Comparison of ENCODE assay signal across 18 mouse cellular contexts in the genomic region with DNA sequence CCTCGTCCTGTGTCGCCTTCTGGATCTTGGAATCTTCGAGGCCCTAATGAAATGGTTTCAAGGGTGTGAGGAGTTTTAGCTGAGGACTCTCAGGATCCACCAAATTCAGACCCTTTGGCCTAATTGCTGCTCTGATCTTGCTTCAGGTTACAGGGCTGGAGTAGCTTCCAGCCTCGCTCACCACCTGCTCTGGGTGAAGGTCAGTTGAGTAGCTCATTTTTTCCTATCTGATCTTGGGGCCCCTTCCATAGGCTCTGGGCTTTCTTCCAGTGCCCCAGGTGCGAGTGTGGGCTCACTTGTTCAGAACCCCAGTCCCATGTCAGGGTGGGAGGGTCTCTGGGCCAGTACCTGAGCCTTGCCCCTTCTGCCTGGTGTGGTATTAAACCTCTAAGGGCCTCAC. TPM values are rescaled to one million over a fixed set of nuclear protein-coding genes. Genes with fewer than 3 reads are reported as not detected.
DNase-seq lines count a peak whose midpoint lies in the region; ATAC-seq and TF ChIP-seq lines count a peak whose summit lies in the region.
"Had no signal": no experiment of that assay in that cellular context is flagged by ENCODE, and none has a peak within 500 bp of the region (broad histone marks: within the 10 kb centered on the region; RNA-seq: fewer than 3 reads in every experiment).

No protein-coding gene starts in this region.

- TF ChIP-seq POLR2A in ES-Bruce4 (IDR thresholded peaks at IDR 0.05; ENCODE audit: insufficient read depth, low read length) = no peak

- no peak overlapping the region for H3K4me3 ChIP-seq in heart, embryonic 12.5 days
- H3K4me3 ChIP-seq in kidney, embryonic 16.5 days (ENCODE audit: low read length) = no peak overlapping the region
- no peak overlapping the region for H3K4me3 ChIP-seq in ES-Bruce4 (ENCODE audit: low read depth, low read length)
- no peak overlapping the region for H3K4me3 ChIP-seq in limb, embryonic 12.5 days (replicated peaks)
- no peak overlapping the region for H3K4me3 ChIP-seq in midbrain, postnatal 0 days (ENCODE audit: low read depth, low read length)
- H3K4me3 ChIP-seq: left cerebral cortex, adult 2 months; limb, embryonic 15.5 days; neural tube, embryonic 12.5 days had no signal

- ATAC-seq in heart, embryonic 12.5 days (ENCODE audit: insufficient number of reproducible peaks, low FRiP score) = no peak
- ATAC-seq in kidney, embryonic 16.5 days (ENCODE audit: low FRiP score, low TSS enrichment) = no peak
- no peak for ATAC-seq in limb, embryonic 12.5 days (ENCODE audit: insufficient number of reproducible peaks, insufficient read depth, low FRiP score, low TSS enrichment, low read depth)
- ATAC-seq in midbrain, postnatal 0 days (ENCODE audit: low FRiP score) = no peak
- ATAC-seq: hindbrain, postnatal 0 days; midbrain, embryonic 16.5 days had no signal

- H3K4me2 ChIP-seq in heart, embryonic 12.5 days = no peak overlapping the region
- no peak overlapping the region for H3K4me2 ChIP-seq in kidney, embryonic 16.5 days (replicated peaks; ENCODE audit: low read depth, low read length)
- no peak overlapping the region for H3K4me2 ChIP-seq in limb, embryonic 12.5 days
- no peak overlapping the region for H3K4me2 ChIP-seq in midbrain, postnatal 0 days (ENCODE audit: low read depth, low read length, poor library complexity, severe bottlenecking)
- H3K4me2 ChIP-seq: limb, embryonic 15.5 days; neural tube, embryonic 12.5 days had no signal

- TF ChIP-seq CTCF in ES-Bruce4 (IDR thresholded peaks at IDR 0.05; ENCODE audit: low read depth, low read length) = no peak
- no peak for TF ChIP-seq CTCF in midbrain, postnatal 0 days (IDR thresholded peaks at IDR 0.05)

- DNase-seq in heart, postnatal 25 days (ENCODE audit: low spot score) = no peak
- no peak for DNase-seq in kidney, postnatal 4 days
- no peak for DNase-seq in midbrain, postnatal 0 days (ENCODE audit: low spot score)
- DNase-seq in adrenal gland, adult 18-20 months (ENCODE audit: low spot score in 2 of 2) = no peak
- DNase-seq: adrenal gland, postnatal 36 days; cerebellum, postnatal 25 days; gastrocnemius, postnatal 36 days had no signal

- H3K9ac ChIP-seq in heart, embryonic 12.5 days = no peak overlapping the region
- peak overlapping the region; percentile 48 for H3K9ac ChIP-seq in kidney, embryonic 16.5 days (replicated peaks; ENCODE audit: low read length)
- no peak overlapping the region for H3K9ac ChIP-seq in ES-Bruce4 (ENCODE audit: low read depth, poor library complexity, severe bottlenecking)
- no peak overlapping the region for H3K9ac ChIP-seq in limb, embryonic 12.5 days (replicated peaks)
- no peak overlapping the region for H3K9ac ChIP-seq in midbrain, postnatal 0 days (replicated peaks; ENCODE audit: low read length, poor library complexity, severe bottlenecking)
- H3K9ac ChIP-seq: limb, embryonic 15.5 days; neural tube, embryonic 12.5 days had no signal

- no peaks in the 10 kb centered on the region for H3K36me3 ChIP-seq in heart, embryonic 12.5 days
- no peaks in the 10 kb centered on the region for H3K36me3 ChIP-seq in kidney, embryonic 16.5 days (ENCODE audit: insufficient read depth, low read length)
- no peaks in the 10 kb centered on the region for H3K36me3 ChIP-seq in ES-Bruce4 (ENCODE audit: control insufficient read depth, insufficient read depth, low read length, poor library complexity, severe bottlenecking)
- no peaks in the 10 kb centered on the region for H3K36me3 ChIP-seq in limb, embryonic 12.5 days
- no peaks in the 10 kb centered on the region for H3K36me3 ChIP-seq in midbrain, postnatal 0 days (ENCODE audit: insufficient read depth, low read length)
- H3K36me3 ChIP-seq: limb, embryonic 15.5 days; neural tube, embryonic 12.5 days had no signal

- H3K27me3 ChIP-seq in heart, embryonic 12.5 days (replicated peaks) = no peaks in the 10 kb centered on the region
- no peaks in the 10 kb centered on the region for H3K27me3 ChIP-seq in kidney, embryonic 16.5 days (ENCODE audit: insufficient read depth, low read length)
- H3K27me3 ChIP-seq in ES-Bruce4 (ENCODE audit: control insufficient read depth, insufficient read depth, low read length, poor library complexity, severe bottlenecking) = no peaks in the 10 kb centered on the region
- no peaks in the 10 kb centered on the region for H3K27me3 ChIP-seq in limb, embryonic 12.5 days
- no peaks in the 10 kb centered on the region for H3K27me3 ChIP-seq in midbrain, postnatal 0 days (ENCODE audit: insufficient read depth, low read length)
- H3K27me3 ChIP-seq: limb, embryonic 15.5 days; neural tube, embryonic 12.5 days had no signal

- WGBS in heart, embryonic 12.5 days = 67% methylated on average over 5 of the region's 5 CpGs
- 46% methylated on average over 5 of the region's 5 CpGs for WGBS in kidney, embryonic 16.5 days
- 54% methylated on average over 5 of the region's 5 CpGs for WGBS in limb, embryonic 12.5 days
- 82% methylated on average over 5 of the region's 5 CpGs for WGBS in midbrain, postnatal 0 days

- H3K27ac ChIP-seq in heart, embryonic 12.5 days (ENCODE audit: poor library complexity, severe bottlenecking) = peak overlapping the region; percentile 84
- H3K27ac ChIP-seq in kidney, embryonic 16.5 days (ENCODE audit: low read length) = peak overlapping the region; percentile 19
- peak overlapping the region; percentile 5; the same call in 1 of the 2 replicates for H3K27ac ChIP-seq in ES-Bruce4 (ENCODE audit: insufficient read depth, low read length)
- H3K27ac ChIP-seq in limb, embryonic 12.5 days = 0 out of 2 replicates have a peak overlapping the region, but pooled peaks have one; percentile 12
- no peak overlapping the region for H3K27ac ChIP-seq in midbrain, postnatal 0 days (ENCODE audit: low read depth, low read length)
- H3K27ac ChIP-seq: hindbrain, postnatal 0 days; left cerebral cortex, adult 2 months; neural tube, embryonic 12.5 days had no signal

- no peaks in the 10 kb centered on the region for H3K9me3 ChIP-seq in heart, embryonic 12.5 days (replicated peaks)
- no peaks in the 10 kb centered on the region for H3K9me3 ChIP-seq in kidney, embryonic 16.5 days (ENCODE audit: low read length)
- H3K9me3 ChIP-seq in ES-Bruce4 (replicated peaks; ENCODE audit: control insufficient read depth, insufficient read depth, low read length, poor library complexity, severe bottlenecking) = no peaks in the 10 kb centered on the region
- no peaks in the 10 kb centered on the region for H3K9me3 ChIP-seq in limb, embryonic 12.5 days
- H3K9me3 ChIP-seq in midbrain, postnatal 0 days (ENCODE audit: low read length) = no peaks in the 10 kb centered on the region
- H3K9me3 ChIP-seq: limb, embryonic 15.5 days; neural tube, embryonic 12.5 days had no signal

- peaks cover 83% of the 10 kb centered on the region for H3K4me1 ChIP-seq in heart, embryonic 12.5 days (replicated peaks)
- peaks cover 56% of the 10 kb centered on the region for H3K4me1 ChIP-seq in kidney, embryonic 16.5 days (ENCODE audit: insufficient read depth, low read length)
- H3K4me1 ChIP-seq in ES-Bruce4 (ENCODE audit: control insufficient read depth, insufficient read depth, low read length) = peaks cover 19% of the 10 kb centered on the region
- H3K4me1 ChIP-seq in limb, embryonic 12.5 days (replicated peaks) = peaks cover 31% of the 10 kb centered on the region
- no peaks in the 10 kb centered on the region for H3K4me1 ChIP-seq in midbrain, postnatal 0 days (ENCODE audit: insufficient read depth, low read length)

- intact Hi-C loops in heart, postnatal 25 days (cut with DNase I) = no loop called here

- TF ChIP-seq EP300 in ES-Bruce4 (IDR thresholded peaks at IDR 0.05; ENCODE audit: insufficient read depth, low read depth, low read length) = no peak

RNA-seq across cellular contexts. Expression of gene 1700001C19Rik, which starts 12.3 kb away (rescaled TPM):
- polyA plus RNA-seq in heart, embryonic 12.5 days (2016; fragmentation: Nextera tagmentation; extraction: Ambion mirVana) = 1.0 and 1.2 TPM in 2 replicates
- not detected for total RNA-seq in heart, postnatal 25 days (2021)
- 0.28 TPM in 1 of 2 replicates, not detected in the other for polyA plus RNA-seq in kidney, embryonic 16.5 days (2015; fragmentation: Nextera tagmentation; extraction: Ambion mirVana)
- 0.75 and 1.3 TPM in 2 replicates for polyA plus RNA-seq in ES-Bruce4 (2011; ENCODE audit: insufficient read depth, insufficient read length, low read depth, missing spikeins)
- polyA plus RNA-seq in limb, embryonic 12.5 days (2016; fragmentation: Nextera tagmentation; extraction: Ambion mirVana) = 0.20 and 0.37 TPM in 2 replicates
- 0.22 and 2.5 TPM in 2 replicates for total RNA-seq in midbrain, postnatal 0 days (2014; rRNA removed)
- 0.46 and 0.48 TPM in 2 replicates for polyA plus RNA-seq in midbrain, postnatal 0 days (2015; fragmentation: Nextera tagmentation; extraction: Ambion mirVana)
- not detected for total RNA-seq in adrenal gland, adult 18-20 months (2021)
- total RNA-seq: adrenal gland, postnatal 36 days; gastrocnemius, postnatal 36 days; layer of hippocampus, adult 18-20 months; left cerebral cortex, adult 2 months; MEL had no signal

RNA-seq across cellular contexts. Expression of gene AI661453, which starts 13.0 kb away (rescaled TPM):
- polyA plus RNA-seq in heart, embryonic 12.5 days (2016; fragmentation: Nextera tagmentation; extraction: Ambion mirVana) = 0.85 and 1.1 TPM in 2 replicates
- total RNA-seq in heart, postnatal 25 days (2021) = 1 to 10 TPM in 1 of 2 experiments, under 1 TPM in 1; 0.96 to 2.0 TPM
- 1.5 and 2.5 TPM in 2 replicates for polyA plus RNA-seq in kidney, embryonic 16.5 days (2015; fragmentation: Nextera tagmentation; extraction: Ambion mirVana)
- polyA plus RNA-seq in ES-Bruce4 (2011; ENCODE audit: insufficient read depth, insufficient read length, low read depth, missing spikeins) = 37.6 and 39.2 TPM in 2 replicates
- 0.37 and 0.55 TPM in 2 replicates for polyA plus RNA-seq in limb, embryonic 12.5 days (2016; fragmentation: Nextera tagmentation; extraction: Ambion mirVana)
- total RNA-seq in midbrain, postnatal 0 days (2014; rRNA removed) = 0.19 and 0.93 TPM in 2 replicates
- 0.13 and 0.19 TPM in 2 replicates for polyA plus RNA-seq in midbrain, postnatal 0 days (2015; fragmentation: Nextera tagmentation; extraction: Ambion mirVana)
- under 1 TPM; 0.66 to 0.77 TPM for total RNA-seq in adrenal gland, adult 18-20 months (2021)
- total RNA-seq: MEL had no signal

RNA-seq across cellular contexts. Expression of gene Guca1a, which starts 49.0 kb away (rescaled TPM):
- polyA plus RNA-seq in heart, embryonic 12.5 days (2016; fragmentation: Nextera tagmentation; extraction: Ambion mirVana) = 3.2 and 3.8 TPM in 2 replicates
- total RNA-seq in heart, postnatal 25 days (2021) = under 1 TPM in 1 of 2 experiments, not detected in 1; 0.39 TPM
- 2.2 and 2.7 TPM in 2 replicates for polyA plus RNA-seq in kidney, embryonic 16.5 days (2015; fragmentation: Nextera tagmentation; extraction: Ambion mirVana)
- polyA plus RNA-seq in ES-Bruce4 (2011; ENCODE audit: insufficient read depth, insufficient read length, low read depth, missing spikeins) = 4.1 and 4.7 TPM in 2 replicates
- polyA plus RNA-seq in limb, embryonic 12.5 days (2016; fragmentation: Nextera tagmentation; extraction: Ambion mirVana) = 0.40 and 0.83 TPM in 2 replicates
- not detected in 2 replicates for total RNA-seq in midbrain, postnatal 0 days (2014; rRNA removed)
- polyA plus RNA-seq in midbrain, postnatal 0 days (2015; fragmentation: Nextera tagmentation; extraction: Ambion mirVana) = 1.3 and 1.5 TPM in 2 replicates
- 1 to 10 TPM; 1.9 to 3.1 TPM for total RNA-seq in adrenal gland, adult 18-20 months (2021)
- total RNA-seq: gastrocnemius, postnatal 36 days; left cerebral cortex, adult 2 months had no signal

RNA-seq across cellular contexts. Expression of gene Taf8, which starts 52.7 kb away (rescaled TPM):
- polyA plus RNA-seq in heart, embryonic 12.5 days (2016; fragmentation: Nextera tagmentation; extraction: Ambion mirVana) = 21.1 and 22.1 TPM in 2 replicates
- total RNA-seq in heart, postnatal 25 days (2021) = 10 to 100 TPM in 1 of 2 experiments, 1 to 10 TPM in 1; 10.0 to 11.4 TPM
- 35.1 and 35.8 TPM in 2 replicates for polyA plus RNA-seq in kidney, embryonic 16.5 days (2015; fragmentation: Nextera tagmentation; extraction: Ambion mirVana)
- polyA plus RNA-seq in ES-Bruce4 (2011; ENCODE audit: insufficient read depth, insufficient read length, low read depth, missing spikeins) = 45.5 and 46.6 TPM in 2 replicates
- polyA plus RNA-seq in limb, embryonic 12.5 days (2016; fragmentation: Nextera tagmentation; extraction: Ambion mirVana) = 39.0 and 40.3 TPM in 2 replicates
- total RNA-seq in midbrain, postnatal 0 days (2014; rRNA removed) = 15.1 and 25.1 TPM in 2 replicates
- 11.5 and 12.3 TPM in 2 replicates for polyA plus RNA-seq in midbrain, postnatal 0 days (2015; fragmentation: Nextera tagmentation; extraction: Ambion mirVana)
- 10 to 100 TPM; 16.4 to 19.9 TPM for total RNA-seq in adrenal gland, adult 18-20 months (2021)

RNA-seq across cellular contexts. Expression of gene Ccnd3, which starts 55.4 kb away (rescaled TPM):
- polyA plus RNA-seq in heart, embryonic 12.5 days (2016; fragmentation: Nextera tagmentation; extraction: Ambion mirVana) = 533 and 538 TPM in 2 replicates
- 10 to 100 TPM; 75.6 to 87.9 TPM for total RNA-seq in heart, postnatal 25 days (2021)
- polyA plus RNA-seq in kidney, embryonic 16.5 days (2015; fragmentation: Nextera tagmentation; extraction: Ambion mirVana) = 295 and 301 TPM in 2 replicates
- polyA plus RNA-seq in ES-Bruce4 (2011; ENCODE audit: insufficient read depth, insufficient read length, low read depth, missing spikeins) = 181 and 185 TPM in 2 replicates
- polyA plus RNA-seq in limb, embryonic 12.5 days (2016; fragmentation: Nextera tagmentation; extraction: Ambion mirVana) = 323 and 348 TPM in 2 replicates
- total RNA-seq in midbrain, postnatal 0 days (2014; rRNA removed) = 37.2 and 41.1 TPM in 2 replicates
- 52.6 and 57.0 TPM in 2 replicates for polyA plus RNA-seq in midbrain, postnatal 0 days (2015; fragmentation: Nextera tagmentation; extraction: Ambion mirVana)
- total RNA-seq in adrenal gland, adult 18-20 months (2021) = 100 to 1,000 TPM; 328 to 506 TPM

Comparison
In these comparisons a context has a peak if more than half of its experiments do, and no peak if none do; other contexts are left out.
1. RNA of gene AI661453, which starts 13.0 kb away (polyA plus RNA-seq): 37.6 to 39.2 TPM in ES-Bruce4; 1.5 to 2.5 TPM in kidney, embryonic 16.5 days, 0.85 to 1.1 TPM in heart, embryonic 12.5 days, 0.37 to 0.55 TPM in limb, embryonic 12.5 days and 0.13 to 0.19 TPM in midbrain, postnatal 0 days; every median in the first group is over 10 times any median in the second.